Mouse (Mus musculus): ENCODE data around the gene Arl8b.

DNA sequence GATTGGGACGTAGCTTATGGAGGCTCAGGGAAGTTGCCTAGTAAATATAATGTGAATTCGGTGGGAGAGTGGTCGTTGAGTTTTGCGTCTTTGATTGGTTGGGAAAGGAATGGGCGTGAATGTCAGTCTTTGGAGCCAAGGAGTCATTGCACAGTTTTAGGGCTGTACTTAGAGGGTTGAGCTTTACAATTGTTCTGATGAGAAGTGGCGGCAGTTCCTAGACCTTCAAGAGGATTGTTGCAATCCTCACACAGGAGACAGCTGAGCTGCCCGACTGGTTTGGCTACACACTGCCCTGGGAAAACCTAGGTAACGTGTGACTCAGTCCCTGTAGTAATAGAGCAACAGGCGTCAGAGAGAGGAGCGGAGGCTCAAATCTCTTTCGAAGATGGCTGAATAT lies 1.2 kb downstream of the Arl8b start:
- TF ChIP-seq POLR2A (IDR thresholded peaks at IDR 0.05; ENCODE audit: borderline replicate concordance, control insufficient read depth, low read depth, low read length) = no peak
- TF ChIP-seq CTCF (IDR thresholded peaks at IDR 0.05; ENCODE audit: control insufficient read depth, insufficient read depth, low read length) = no peak
